Mouse (Mus musculus): ENCODE data around the gene Gm6358.
"Not testable (repeated sequence)": the region's sequence is repeated elsewhere in the genome, so short reads cannot be mapped to it uniquely, and the experiment has no call there.

The Gm6358 gene

DNA sequence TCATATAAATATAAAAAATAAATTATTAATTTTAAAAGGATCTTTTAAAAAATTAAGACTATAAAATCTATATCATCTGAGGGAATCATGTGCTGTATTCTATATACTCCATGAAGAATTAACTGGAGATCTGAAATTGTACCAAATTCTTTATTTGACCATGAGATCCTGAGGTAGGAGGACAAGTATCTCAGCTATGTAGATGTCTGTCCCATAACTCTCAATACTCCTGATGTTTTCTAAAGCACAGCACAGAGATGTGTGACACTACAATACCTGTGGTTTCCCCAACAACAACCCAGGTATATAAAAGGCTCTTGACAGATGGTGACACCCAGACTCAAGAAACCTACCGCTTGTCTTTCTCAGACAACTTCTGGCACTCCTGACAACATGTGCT lies at the start of gene Gm6358:
Gene Gm6358 (plus strand): TSS at position 301 of the 400 bp plus-strand sequence.
- no peak for DNase-seq (ENCODE audit: low read depth)

DNA sequence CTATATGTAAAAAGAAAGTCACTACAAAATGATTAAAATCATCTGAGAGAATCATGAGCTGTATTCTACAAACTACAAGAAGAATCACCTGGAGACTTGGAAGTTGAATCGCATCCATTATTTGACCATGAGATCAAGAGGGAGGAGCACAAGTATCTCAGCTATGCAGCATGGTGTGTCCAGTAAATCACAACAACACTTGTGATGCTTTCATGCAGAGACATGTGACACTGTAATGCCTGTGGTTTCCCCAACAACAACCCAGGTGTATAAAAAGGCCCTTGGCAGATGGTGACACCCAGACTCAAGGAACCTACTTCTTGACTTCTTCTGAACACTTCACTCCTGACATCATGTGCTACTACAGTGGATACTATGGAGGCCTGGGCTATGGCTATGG lies 10.1 kb downstream of the Gm6358 start, which contains the start of gene Gm10061:
Gene Gm10061 (plus strand): TSS at position 301 of the 400 bp plus-strand sequence.
- DNase-seq (ENCODE audit: low read depth): no peak

DNA sequence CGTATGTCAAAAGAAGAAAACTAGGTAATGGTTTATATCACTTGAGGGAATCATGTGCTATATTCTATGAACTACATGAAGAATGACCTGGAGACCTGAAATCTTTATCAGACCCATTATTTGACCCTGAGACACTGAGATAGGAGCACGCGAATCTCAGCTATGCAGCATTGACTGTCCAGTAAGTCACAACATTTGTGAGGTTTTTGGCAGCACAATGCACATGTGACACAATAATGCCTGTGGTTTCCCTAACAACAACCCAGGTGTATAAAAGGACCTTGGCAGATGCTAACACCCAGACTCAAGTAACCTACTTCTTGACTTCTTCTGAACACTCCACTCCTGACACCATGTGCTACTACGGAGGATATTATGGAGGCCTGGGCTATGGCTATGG lies 17.0 kb downstream of the Gm6358 start, which contains the start of gene Gm9789:
Gene Gm9789 (plus strand): TSS at position 301 of the 400 bp plus-strand sequence.
- no peak for DNase-seq (ENCODE audit: low read depth)

DNA sequence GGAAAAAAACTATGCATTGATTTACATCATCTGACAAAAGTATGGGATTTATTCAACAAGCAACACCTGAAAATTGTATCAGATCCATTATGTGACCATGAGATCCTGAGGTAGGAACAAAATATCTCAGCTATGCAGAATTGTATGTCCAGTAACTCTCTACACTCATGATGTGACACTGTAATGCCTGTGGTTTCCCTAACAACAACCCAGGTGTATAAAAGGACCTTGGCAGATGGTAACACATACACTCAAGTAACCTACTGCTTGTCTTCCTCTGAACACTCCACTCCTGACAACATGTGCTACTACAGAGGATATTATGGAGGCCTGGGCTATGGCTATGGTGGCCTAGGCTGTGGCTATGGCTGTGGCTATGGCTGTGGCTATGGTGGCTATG lies 28.5 kb downstream of the Gm6358 start, which contains the start of gene Gm7735:
Gene Gm7735 (plus strand): TSS at position 301 of the 400 bp plus-strand sequence.
- DNase-seq (ENCODE audit: low read depth): not testable (repeated sequence)

DNA sequence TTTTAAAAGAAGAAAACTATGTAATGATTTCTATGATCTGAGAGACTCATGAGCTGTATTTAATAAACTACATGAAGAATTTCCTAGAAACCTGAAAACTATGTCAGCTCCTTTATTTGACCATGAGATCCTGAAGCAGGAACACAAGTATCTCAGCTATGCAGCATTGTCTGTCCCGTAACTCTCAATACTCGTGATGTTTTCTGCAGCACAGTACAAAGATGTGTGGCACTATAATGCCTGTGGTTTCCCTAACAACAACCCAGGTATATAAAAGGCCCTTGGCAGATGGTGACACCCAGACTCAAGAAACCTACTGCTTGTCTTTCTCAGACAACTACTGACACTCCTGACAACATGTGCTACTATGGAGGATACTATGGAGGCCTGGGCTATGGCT lies 33.8 kb downstream of the Gm6358 start, which contains the start of gene 1110057P08Rik:
Gene 1110057P08Rik (plus strand): TSS at position 301 of the 400 bp plus-strand sequence.
- DNase-seq (ENCODE audit: low read depth): no peak

DNA sequence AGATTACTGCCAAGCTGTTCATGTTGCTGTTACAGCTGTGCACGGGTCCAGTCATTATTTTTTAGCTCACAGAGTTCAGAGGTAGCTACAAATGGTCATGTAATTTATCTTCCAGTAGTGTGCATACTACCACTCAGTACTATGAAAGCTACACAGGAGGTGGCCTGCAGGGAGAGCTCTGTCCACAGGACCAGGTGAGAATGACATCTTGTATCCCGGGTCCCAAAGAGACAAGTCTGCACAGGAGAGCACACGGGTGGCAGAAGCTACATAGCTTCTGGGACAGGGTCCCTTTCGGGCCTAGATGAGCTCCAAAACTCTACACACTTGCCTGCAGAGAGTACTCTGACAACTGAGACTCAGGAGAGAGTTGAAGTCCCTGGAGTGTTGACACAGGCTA lies 48.0 kb downstream of the Gm6358 start:
- DNase-seq (ENCODE audit: low read depth): no peak
